Mouse (Mus musculus): Measurements from ENCODE around the gene Slc39a10.

DNA sequence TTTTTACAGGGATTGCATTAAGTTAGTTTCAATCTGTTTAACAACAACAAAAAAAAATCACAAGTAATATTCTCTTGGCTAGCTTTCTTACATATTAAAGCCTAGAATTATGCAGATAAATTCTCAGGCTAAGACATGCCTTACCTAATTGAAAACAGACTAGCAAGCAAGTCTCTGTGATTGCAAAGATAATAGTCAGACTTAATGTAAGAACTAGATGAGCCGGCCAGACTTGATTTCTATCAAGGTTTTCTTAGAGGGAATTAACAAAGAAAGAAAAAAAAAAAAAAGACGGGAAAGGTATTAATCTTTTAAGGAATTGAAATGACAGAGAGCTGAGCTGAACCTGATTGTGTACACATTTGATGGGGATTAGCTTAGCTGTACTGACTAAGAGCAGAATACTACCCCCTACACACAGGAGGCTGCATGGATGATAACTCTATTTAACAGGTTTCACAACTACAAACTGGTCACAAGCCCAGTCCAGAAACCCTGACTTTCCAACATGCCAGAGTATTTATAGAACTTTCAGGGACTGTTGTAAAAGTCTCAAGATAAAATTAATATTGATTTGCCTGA, 9.5 kb upstream of the Slc39a10 start:
- no peak for TF ChIP-seq GATA1 (IDR thresholded peaks at IDR 0.05; ENCODE audit: borderline replicate concordance, low read length)
- no peak for TF ChIP-seq FLI1 (IDR thresholded peaks at IDR 0.05; ENCODE audit: low read length)
